Mouse (Mus musculus) adrenal gland, adult 8-10 months (tissue): Measurements from ENCODE around the gene Arid4b. TPM values are rescaled to one million over a fixed set of nuclear protein-coding genes. Genes with fewer than 3 reads are reported as not detected.

Source experiments
- total RNA-seq, 4 experiments: library from RNA; stranded (reverse); gene quantifications; 2 replicates each; pipeline ENCODE4 v1.2.4; 2022

The Arid4b gene
- total RNA-seq, 4 experiments from 2014 or later: 35.2 to 54.4 (median 42.0) TPM

Other genes starting within 250 kb of the Arid4b start
- 10 to 100 TPM; 24.7 to 31.4 (median 27.8) TPM for gene B3galnt2, start 108.8 kb upstream of the Arid4b start, total RNA-seq
- 10 to 100 TPM; 40.3 to 86.9 (median 59.4) TPM for gene Tbce, start 23.6 kb upstream of the Arid4b start, total RNA-seq
- 10 to 100 TPM; 38.3 to 58.2 (median 43.5) TPM for gene Ggps1, start 256 bp downstream of the Arid4b start, total RNA-seq